Mouse (Mus musculus): ENCODE data around the gene Fkbp4.

- TF ChIP-seq POLR2A (IDR thresholded peaks at IDR 0.05; ENCODE audit: insufficient read depth, low read depth, low read length), result no peak
- TF ChIP-seq CTCF (IDR thresholded peaks at IDR 0.05), result no peak
Observed at GRCm38 (mm10) chr6:128429300-128429699, 9.2 kb downstream of the Fkbp4 start.
